Mouse (Mus musculus) kidney, embryonic 14.5 days (tissue): Measurements from ENCODE around the gene Tceal9. TPM values are rescaled to one million over a fixed set of nuclear protein-coding genes. Genes with fewer than 3 reads are reported as not detected.
"Not testable (repeated sequence)": the region's sequence is repeated elsewhere in the genome, so short reads cannot be mapped to it uniquely, and the experiment has no call there.

Source experiments
- ATAC-seq: fragments of 200-750 bp; cut with Nextera tagmentation; 2 replicates; pipeline ENCODE4 v1.8.0; 2017; ENCODE audit warnings: moderate number of reproducible peaks, mild to moderate bottlenecking, moderate TSS enrichment, moderate library complexity; ENCODE audit not compliant: low FRiP score, low TSS enrichment
- H3K27ac ChIP-seq: fragments of 300-500 bp; sonication (generic); 2 replicates; pipeline ENCODE4 v1.5.1; 2014; ENCODE audit warnings: low read depth, mild to moderate bottlenecking, low read length, moderate library complexity, mixed read lengths
- H3K27me3 ChIP-seq: fragments of 300-500 bp; sonication (generic); 2 replicates; pipeline ENCODE4 v1.6.1; 2014; ENCODE audit warnings: mild to moderate bottlenecking, low read length; ENCODE audit not compliant: control insufficient read depth, insufficient read depth
- H3K36me3 ChIP-seq: fragments of 300-500 bp; sonication (generic); 2 replicates; pipeline ENCODE4 v1.6.1; 2014; ENCODE audit warnings: low read length, mixed read lengths; ENCODE audit not compliant: control insufficient read depth, insufficient read depth
- H3K4me1 ChIP-seq: fragments of 300-500 bp; sonication (generic); 2 replicates; pipeline ENCODE4 v1.6.1; 2014; ENCODE audit warnings: low read length, mixed read lengths; ENCODE audit not compliant: control insufficient read depth, insufficient read depth
- H3K4me2 ChIP-seq: fragments of 300-500 bp; sonication (generic); replicated peaks from 2 replicates; pipeline ENCODE4 v1.6.1; 2014; ENCODE audit warnings: low read depth, mild to moderate bottlenecking, low read length
- H3K4me3 ChIP-seq: fragments of 300-500 bp; sonication (generic); 2 replicates; pipeline ENCODE4 v1.5.1; 2014; ENCODE audit warnings: mild to moderate bottlenecking, low read length
- H3K9ac ChIP-seq: fragments of 300-500 bp; sonication (generic); 2 replicates; pipeline ENCODE4 v1.6.1; 2014; ENCODE audit warnings: low read depth, mild to moderate bottlenecking, low read length, moderate library complexity
- H3K9me3 ChIP-seq: fragments of 300-500 bp; sonication (generic); 2 replicates; pipeline ENCODE4 v1.6.1; 2016; ENCODE audit warnings: low read length; ENCODE audit not compliant: control insufficient read depth
- WGBS: fragments of 180-500 bp; shearing (Covaris S2); extraction: QIAGEN DNeasy Blood & Tissue Kit; methylation state at CpG from one replicate; pipeline ENCODE4 v1.1.7; 2014; 5-methylcytosine and 5-hydroxymethylcytosine counted together
- polyA plus RNA-seq: library from polyadenylated mRNA; unstranded; fragments of >200 nt; fragmentation: Nextera tagmentation; extraction: Ambion mirVana; gene quantifications from 2 replicates; pipeline ENCODE4 v1.2.1, GENCODE M21; 2014

The Tceal9 gene
- polyA plus RNA-seq, 1 experiment from 2014 or later = 510 TPM

GRCm38 (mm10) chrX:136267720-136268119, 22.8 kb downstream of the Tceal9 start:
- H3K27me3 ChIP-seq = no peaks in the 10 kb centered on the region
- WGBS = 80% methylated on average over 5 of the region's 5 CpGs
- H3K9ac ChIP-seq = no peak overlapping the region
- no peak overlapping the region for H3K4me3 ChIP-seq
- no peaks in the 10 kb centered on the region for H3K9me3 ChIP-seq
- peaks cover 7% of the 10 kb centered on the region; the same call in 1 of the 2 replicates for H3K4me1 ChIP-seq
- no peak overlapping the region for H3K4me2 ChIP-seq
- ATAC-seq = no peak
- H3K36me3 ChIP-seq = no peaks in the 10 kb centered on the region; the same call in 1 of the 2 replicates
- no peak overlapping the region for H3K27ac ChIP-seq

- Histone ChIP-seq H3K4me3 (no peak overlapping the region), H3K4me1 (peaks cover 7% of the 10 kb centered on the region; the same call in 1 of the 2 replicates), H3K9ac (no peak overlapping the region), H3K4me2 (no peak overlapping the region), H3K27me3 (no peaks in the 10 kb centered on the region), H3K9me3 (no peaks in the 10 kb centered on the region), H3K36me3 (no peaks in the 10 kb centered on the region; the same call in 1 of the 2 replicates), H3K27ac (no peak overlapping the region)
- ATAC-seq = no peak
- 65% methylated on average over 4 of the region's 4 CpGs for WGBS
These were observed 23.3 kb downstream of the Tceal9 start for GRCm38 (mm10) chrX:136268173-136268572.

- 61% methylated on average over 6 of the region's 30 CpGs for WGBS
- not testable (repeated sequence) for H3K36me3 ChIP-seq, H3K9me3 ChIP-seq, H3K4me1 ChIP-seq, H3K27me3 ChIP-seq, H3K27ac ChIP-seq
- peak; percentile 96 for ATAC-seq
- H3K4me3 ChIP-seq = peak within 1 kb of the TSS; percentile 39
- peak within 1 kb of the TSS; percentile 48; the same call in 1 of the 2 replicates for H3K9ac ChIP-seq
- H3K4me2 ChIP-seq = peak within 1 kb of the TSS; percentile 32
These were observed 25.0 kb downstream of the Tceal9 start, which contains the start of gene Bex3 for GRCm38 (mm10) chrX:136269743-136270392. Gene Bex3, plus strand, starts transcription at chrX:136270253.

GRCm38 (mm10) chrX:136270393-136271111, 25.7 kb downstream of the Tceal9 start:
- H3K27me3 ChIP-seq, H3K36me3 ChIP-seq, H3K27ac ChIP-seq, H3K4me1 ChIP-seq, H3K9me3 ChIP-seq: not testable (repeated sequence)
- peak; percentile 59 for ATAC-seq
- WGBS = 24% methylated on average over 23 of the region's 60 CpGs
- peak overlapping the region; percentile 48; the same call in 1 of the 2 replicates for H3K9ac ChIP-seq
- peak overlapping the region; percentile 39 for H3K4me3 ChIP-seq
- H3K4me2 ChIP-seq = peak overlapping the region; percentile 32

- ATAC-seq = no peak
- H3K9me3 ChIP-seq = no peaks in the 10 kb centered on the region
- no peak overlapping the region for H3K27ac ChIP-seq
- no peak overlapping the region for H3K9ac ChIP-seq
- no peak overlapping the region for H3K4me3 ChIP-seq
- no peaks in the 10 kb centered on the region; the same call in 1 of the 2 replicates for H3K27me3 ChIP-seq
- no peak overlapping the region for H3K4me2 ChIP-seq
- 23% methylated on average over 3 of the region's 3 CpGs for WGBS
- peaks cover 7% of the 10 kb centered on the region; the same call in 1 of the 2 replicates for H3K4me1 ChIP-seq
- no peaks in the 10 kb centered on the region; the same call in 1 of the 2 replicates for H3K36me3 ChIP-seq
These were observed 29.7 kb downstream of the Tceal9 start for GRCm38 (mm10) chrX:136274542-136274941.

GRCm38 (mm10) chrX:136275386-136275785, 30.5 kb downstream of the Tceal9 start:
- H3K36me3 ChIP-seq = no peaks in the 10 kb centered on the region; the same call in 1 of the 2 replicates
- H3K4me1 ChIP-seq = peaks cover 7% of the 10 kb centered on the region; the same call in 1 of the 2 replicates
- no peak overlapping the region for H3K4me2 ChIP-seq
- no peak for ATAC-seq
- no peak overlapping the region for H3K4me3 ChIP-seq
- no peaks in the 10 kb centered on the region for H3K9me3 ChIP-seq
- H3K9ac ChIP-seq = no peak overlapping the region
- WGBS = 52% methylated on average over 3 of the region's 3 CpGs
- H3K27me3 ChIP-seq = no peaks in the 10 kb centered on the region; the same call in 1 of the 2 replicates
- H3K27ac ChIP-seq = no peak overlapping the region

- Histone ChIP-seq H3K27ac (no peak overlapping the region), H3K9me3 (no peaks in the 10 kb centered on the region), H3K4me1 (no peaks in the 10 kb centered on the region), H3K36me3 (no peaks in the 10 kb centered on the region), H3K4me3 (no peak overlapping the region), H3K4me2 (no peak overlapping the region), H3K9ac (no peak overlapping the region), H3K27me3 (no peaks in the 10 kb centered on the region; the same call in 1 of the 2 replicates)
- WGBS = 82% methylated on average over 7 of the region's 7 CpGs
- no peak for ATAC-seq
These were observed 32.7 kb downstream of the Tceal9 start for GRCm38 (mm10) chrX:136277577-136277976.

GRCm38 (mm10) chrX:136278401-136278800, 33.5 kb downstream of the Tceal9 start:
- Histone ChIP-seq H3K4me1 (no peaks in the 10 kb centered on the region), H3K36me3 (no peaks in the 10 kb centered on the region), H3K9ac (no peak overlapping the region), H3K27ac (no peak overlapping the region), H3K9me3 (no peaks in the 10 kb centered on the region), H3K27me3 (no peaks in the 10 kb centered on the region; the same call in 1 of the 2 replicates), H3K4me3 (no peak overlapping the region), H3K4me2 (no peak overlapping the region)
- ATAC-seq = no peak

- Histone ChIP-seq H3K27ac (no peak overlapping the region), H3K27me3 (no peaks in the 10 kb centered on the region; the same call in 1 of the 2 replicates), H3K4me2 (no peak overlapping the region), H3K4me3 (no peak overlapping the region), H3K9ac (no peak overlapping the region), H3K4me1 (no peaks in the 10 kb centered on the region), H3K36me3 (no peaks in the 10 kb centered on the region), H3K9me3 (no peaks in the 10 kb centered on the region)
- WGBS = 80% methylated on average over 5 of the region's 5 CpGs
- no peak for ATAC-seq
These were observed 34.5 kb downstream of the Tceal9 start for GRCm38 (mm10) chrX:136279410-136279809.
